Mouse (Mus musculus) erythroblast, embryonic 14.5 days (primary cell): ENCODE results near the gene Stab2.

Experiments
- GATA1 ChIP-seq: IDR thresholded peaks from 2 replicates; pipeline ENCODE4 v1.6.1; 2012; ENCODE audit warnings: low read length, inconsistent platforms, mixed read lengths
- TAL1 ChIP-seq: IDR thresholded peaks from 3 replicates; pipeline ENCODE4 v1.6.1; 2012; ENCODE audit warnings: low read length, inconsistent platforms, mixed read lengths

GRCm38 (mm10) chr10:86814292-86815131 is 193.3 kb downstream of the Stab2 start:
- TF ChIP-seq TAL1 (no peak), GATA1 (no peak)
